Mouse (Mus musculus): Measurements from ENCODE around the gene Cd59b.
"Not testable (repeated sequence)": the region's sequence is repeated elsewhere in the genome, so short reads cannot be mapped to it uniquely, and the experiment has no call there.

DNA sequence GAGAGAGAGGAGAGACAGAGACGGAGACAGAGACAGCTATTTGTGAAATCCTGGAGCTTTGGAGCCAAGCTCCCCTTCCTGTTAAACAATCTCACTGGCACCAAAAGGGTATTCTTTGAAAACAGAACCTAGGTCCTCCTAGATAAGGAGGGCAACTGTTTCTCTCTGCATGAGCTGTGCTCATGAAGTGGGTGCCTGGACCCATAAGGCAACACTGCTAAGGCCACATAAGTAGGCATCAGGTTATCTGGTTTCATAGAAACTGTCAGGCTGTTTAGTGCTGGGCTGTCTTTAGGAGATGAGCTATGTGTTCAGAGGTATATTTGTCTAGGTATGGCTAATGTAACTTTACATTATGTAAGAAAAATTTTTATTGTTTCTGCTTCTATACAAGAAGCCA is 17.9 kb downstream of the Cd59b start:
- TF ChIP-seq POLR2A (IDR thresholded peaks at IDR 0.05; ENCODE audit: borderline replicate concordance, control insufficient read depth, low read depth, low read length); CTCF (IDR thresholded peaks at IDR 0.05; ENCODE audit: control insufficient read depth, insufficient read depth, low read length): not testable (repeated sequence)
